Mouse (Mus musculus) liver, embryonic 15.5 days (tissue): ENCODE measurements around the gene Fars2. TPM values are rescaled to one million over a fixed set of nuclear protein-coding genes. Genes with fewer than 3 reads are reported as not detected.

ENCODE experiments used
- ATAC-seq: fragments of 200-750 bp; cut with Nextera tagmentation; 2 replicates; pipeline ENCODE4 v1.8.0; 2017; ENCODE audit warnings: moderate number of reproducible peaks, mild to moderate bottlenecking, moderate library complexity; ENCODE audit not compliant: insufficient read depth
- H3K27ac ChIP-seq: fragments of 300-500 bp; sonication (generic); replicated peaks from 2 replicates; pipeline ENCODE4 v1.5.1; 2015; ENCODE audit warnings: mild to moderate bottlenecking, inconsistent platforms
- H3K27me3 ChIP-seq: fragments of 300-500 bp; sonication (generic); 2 replicates; pipeline ENCODE4 v1.6.1; 2015; ENCODE audit warnings: mild to moderate bottlenecking, inconsistent platforms
- H3K36me3 ChIP-seq: fragments of 300-500 bp; sonication (generic); replicated peaks from 2 replicates; pipeline ENCODE4 v1.6.1; 2015; ENCODE audit warnings: moderate library complexity, mild to moderate bottlenecking, inconsistent platforms
- H3K4me1 ChIP-seq: fragments of 300-500 bp; sonication (generic); replicated peaks from 2 replicates; pipeline ENCODE4 v1.6.1; 2015; ENCODE audit warnings: inconsistent platforms
- H3K4me2 ChIP-seq: fragments of 300-500 bp; sonication (generic); 2 replicates; pipeline ENCODE4 v1.6.1; 2015; ENCODE audit warnings: moderate library complexity, mild to moderate bottlenecking, inconsistent platforms
- H3K4me3 ChIP-seq: fragments of 300-500 bp; sonication (generic); replicated peaks from 2 replicates; pipeline ENCODE4 v1.5.1; 2015; ENCODE audit warnings: mild to moderate bottlenecking, inconsistent platforms
- H3K9ac ChIP-seq: fragments of 300-500 bp; sonication (generic); 2 replicates; pipeline ENCODE4 v1.6.1; 2015; ENCODE audit warnings: moderate library complexity, mild to moderate bottlenecking, inconsistent platforms
- H3K9me3 ChIP-seq: fragments of 300-500 bp; sonication (generic); replicated peaks from 2 replicates; pipeline ENCODE4 v1.6.1; 2016; ENCODE audit warnings: inconsistent platforms
- WGBS: fragments of 180-500 bp; shearing (Covaris S2); methylation state at CpG from one replicate; pipeline ENCODE4 v1.1.7; 2015; ENCODE audit warnings: mixed read lengths; ENCODE audit not compliant: insufficient replicate concordance; 5-methylcytosine and 5-hydroxymethylcytosine counted together
- polyA plus RNA-seq: library from polyadenylated mRNA; unstranded; fragments of >200 nt; fragmentation: Nextera tagmentation; extraction: Ambion mirVana; gene quantifications from 2 replicates; pipeline ENCODE4 v1.2.1, GENCODE M21; 2015

Gene Fars2
- polyA plus RNA-seq, 1 experiment from 2014 or later = 26.7 TPM

GRCm38 (mm10) chr13:36468963-36469362, 351.8 kb downstream of the Fars2 start:
- Histone ChIP-seq H3K4me1 (no peaks in the 10 kb centered on the region), H3K9ac (no peak overlapping the region), H3K36me3 (no peaks in the 10 kb centered on the region), H3K9me3 (no peaks in the 10 kb centered on the region), H3K27me3 (no peaks in the 10 kb centered on the region), H3K4me3 (no peak overlapping the region), H3K27ac (no peak overlapping the region), H3K4me2 (no peak overlapping the region)
- no peak for ATAC-seq
- 71% methylated on average over 2 of the region's 2 CpGs for WGBS

GRCm38 (mm10) chr13:36469412-36470125, 352.4 kb downstream of the Fars2 start:
- Histone ChIP-seq H3K36me3 (no peaks in the 10 kb centered on the region), H3K4me1 (no peaks in the 10 kb centered on the region), H3K27ac (no peak overlapping the region), H3K9ac (no peak overlapping the region), H3K27me3 (no peaks in the 10 kb centered on the region), H3K4me3 (no peak overlapping the region), H3K4me2 (no peak overlapping the region), H3K9me3 (no peaks in the 10 kb centered on the region)
- 65% methylated on average over 2 of the region's 2 CpGs for WGBS
- no peak for ATAC-seq

GRCm38 (mm10) chr13:36477648-36478047, 360.4 kb downstream of the Fars2 start:
- Histone ChIP-seq H3K4me2 (no peak overlapping the region), H3K4me1 (0 out of 2 replicates have a peak, but pooled peaks cover 7% of the 10 kb centered on the region), H3K27ac (no peak overlapping the region), H3K4me3 (no peak overlapping the region), H3K9me3 (no peaks in the 10 kb centered on the region), H3K9ac (no peak overlapping the region), H3K36me3 (no peaks in the 10 kb centered on the region), H3K27me3 (no peaks in the 10 kb centered on the region)
- ATAC-seq = no peak
- 60% methylated on average over 5 of the region's 5 CpGs for WGBS

GRCm38 (mm10) chr13:36478243-36478642, 361.0 kb downstream of the Fars2 start:
- Histone ChIP-seq H3K27ac (no peak overlapping the region), H3K4me1 (0 out of 2 replicates have a peak, but pooled peaks cover 7% of the 10 kb centered on the region), H3K4me2 (no peak overlapping the region), H3K27me3 (no peaks in the 10 kb centered on the region), H3K9ac (no peak overlapping the region), H3K4me3 (no peak overlapping the region), H3K9me3 (no peaks in the 10 kb centered on the region), H3K36me3 (no peaks in the 10 kb centered on the region)
- 60% methylated on average over 3 of the region's 3 CpGs for WGBS
- no peak for ATAC-seq

GRCm38 (mm10) chr13:36480101-36480500, 362.9 kb downstream of the Fars2 start:
- H3K4me2 ChIP-seq = no peak overlapping the region
- H3K9ac ChIP-seq = no peak overlapping the region
- H3K4me1 ChIP-seq = 0 out of 2 replicates have a peak, but pooled peaks cover 7% of the 10 kb centered on the region
- H3K4me3 ChIP-seq = no peak overlapping the region
- H3K36me3 ChIP-seq = no peaks in the 10 kb centered on the region
- WGBS = 69% methylated on average over 2 of the region's 2 CpGs
- H3K27me3 ChIP-seq = no peaks in the 10 kb centered on the region
- no peak overlapping the region for H3K27ac ChIP-seq
- no peak for ATAC-seq
- no peaks in the 10 kb centered on the region for H3K9me3 ChIP-seq

- no peaks in the 10 kb centered on the region for H3K27me3 ChIP-seq
- H3K4me2 ChIP-seq = no peak overlapping the region
- no peaks in the 10 kb centered on the region for H3K36me3 ChIP-seq
- no peak overlapping the region for H3K4me3 ChIP-seq
- no peak overlapping the region for H3K9ac ChIP-seq
- 0 out of 2 replicates have a peak, but pooled peaks cover 4% of the 10 kb centered on the region for H3K4me1 ChIP-seq
- no peak for ATAC-seq
- WGBS = 72% methylated on average over 2 of the region's 2 CpGs
- no peaks in the 10 kb centered on the region for H3K9me3 ChIP-seq
- H3K27ac ChIP-seq = no peak overlapping the region
These were observed 367.2 kb downstream of the Fars2 start for GRCm38 (mm10) chr13:36484391-36484790.

- 84% methylated on average over 11 of the region's 11 CpGs for WGBS
These were observed 369.5 kb downstream of the Fars2 start for GRCm38 (mm10) chr13:36486756-36487155.

GRCm38 (mm10) chr13:36489365-36489764, 372.2 kb downstream of the Fars2 start:
- Histone ChIP-seq H3K9ac (no peak overlapping the region), H3K9me3 (no peaks in the 10 kb centered on the region), H3K36me3 (no peaks in the 10 kb centered on the region), H3K4me3 (no peak overlapping the region), H3K4me1 (no peaks in the 10 kb centered on the region; the same call in 1 of the 2 replicates), H3K4me2 (no peak overlapping the region), H3K27ac (no peak overlapping the region), H3K27me3 (no peaks in the 10 kb centered on the region)
- ATAC-seq = no peak
- WGBS = 47% methylated on average over 2 of the region's 2 CpGs

More at GRCm38 (mm10) chr13:36486756-36487155, 369.5 kb downstream of the Fars2 start:
- Histone ChIP-seq H3K36me3 (no peaks in the 10 kb centered on the region), H3K9me3 (no peaks in the 10 kb centered on the region), H3K4me2 (no peak overlapping the region), H3K27me3 (no peaks in the 10 kb centered on the region), H3K4me1 (no peaks in the 10 kb centered on the region; the same call in 1 of the 2 replicates), H3K9ac (no peak overlapping the region), H3K27ac (no peak overlapping the region), H3K4me3 (no peak overlapping the region)
- no peak for ATAC-seq

GRCm38 (mm10) chr13:36490612-36491011, 373.4 kb downstream of the Fars2 start:
- H3K9ac ChIP-seq = no peak overlapping the region
- H3K27ac ChIP-seq = no peak overlapping the region
- H3K4me3 ChIP-seq = no peak overlapping the region
- no peaks in the 10 kb centered on the region for H3K27me3 ChIP-seq
- ATAC-seq = no peak
- no peaks in the 10 kb centered on the region for H3K36me3 ChIP-seq
- no peaks in the 10 kb centered on the region for H3K9me3 ChIP-seq
- H3K4me1 ChIP-seq = no peaks in the 10 kb centered on the region; the same call in 1 of the 2 replicates
- H3K4me2 ChIP-seq = no peak overlapping the region
- WGBS = 65% methylated on average over 7 of the region's 7 CpGs

- 60% methylated on average over 3 of the region's 3 CpGs for WGBS
- no peak for ATAC-seq
- Histone ChIP-seq H3K27me3 (no peaks in the 10 kb centered on the region), H3K27ac (no peak overlapping the region), H3K4me2 (no peak overlapping the region), H3K9me3 (no peaks in the 10 kb centered on the region), H3K4me1 (no peaks in the 10 kb centered on the region; the same call in 1 of the 2 replicates), H3K9ac (no peak overlapping the region), H3K36me3 (no peaks in the 10 kb centered on the region), H3K4me3 (no peak overlapping the region)
These were observed 375.2 kb downstream of the Fars2 start for GRCm38 (mm10) chr13:36492397-36492796.

- H3K9ac ChIP-seq = no peak overlapping the region
- no peaks in the 10 kb centered on the region for H3K27me3 ChIP-seq
- no peak overlapping the region for H3K27ac ChIP-seq
- no peaks in the 10 kb centered on the region; the same call in 1 of the 2 replicates for H3K4me1 ChIP-seq
- H3K36me3 ChIP-seq = no peaks in the 10 kb centered on the region
- no peak for ATAC-seq
- H3K4me3 ChIP-seq = no peak overlapping the region
- H3K9me3 ChIP-seq = no peaks in the 10 kb centered on the region
- H3K4me2 ChIP-seq = no peak overlapping the region
- WGBS = 58% methylated on average over 2 of the region's 2 CpGs
These were observed 376.1 kb downstream of the Fars2 start for GRCm38 (mm10) chr13:36493294-36493693.
